Mouse (Mus musculus) gastrocnemius, postnatal 4 days (tissue): ENCODE results near the gene Tmem184a. TPM values are rescaled to one million over a fixed set of nuclear protein-coding genes. Genes with fewer than 3 reads are reported as not detected.
A peak's percentile ranks its signal among the peaks of the same experiment; 100 is the strongest.

Source experiments
- DNase-seq, 2 experiments: peaks; one replicate each; pipeline ENCODE4 v3.0.0; 2021 to 2022; ENCODE audit warnings: low spot score in 2 of 2, mixed read lengths in 2 of 2
- microRNA-seq: library from miRNA; unstranded; fragments of <30 nt; microRNA quantifications from one replicate; pipeline ENCODE4 v1.2.0, GENCODE M21; 2021
- total RNA-seq, 2 experiments: library from RNA; stranded (reverse); gene quantifications; 2 replicates each; pipeline ENCODE4 v1.2.3; 2021

Gene Tmem184a
- total RNA-seq, 2 experiments from 2014 or later, result 0.21 TPM; not detected in 1

DNA sequence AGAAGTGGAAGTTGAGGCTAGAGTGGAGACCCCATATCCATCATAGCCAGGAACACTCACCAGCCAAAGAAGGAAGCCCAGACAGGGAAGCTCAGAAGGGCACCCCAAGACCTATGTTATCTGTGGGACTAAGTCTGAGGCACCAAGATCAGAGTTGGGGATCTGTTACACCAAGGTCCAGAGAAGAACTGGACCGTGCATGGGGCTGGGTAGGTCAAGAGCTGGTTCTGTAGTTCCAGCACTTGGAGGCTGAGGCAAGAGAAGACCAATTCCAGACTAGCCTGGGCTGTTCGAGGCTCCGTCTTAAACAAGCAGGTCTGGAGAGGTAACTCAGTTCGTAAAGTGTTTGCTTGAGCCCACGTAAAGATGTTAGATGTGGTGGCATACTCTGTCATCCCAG, 25.6 kb downstream of the Tmem184a start:
- no peak for DNase-seq

- DNase-seq, result no peak
These were observed 26.2 kb downstream of the Tmem184a start for GRCm38 (mm10) chr5:139793338-139794089.

DNA sequence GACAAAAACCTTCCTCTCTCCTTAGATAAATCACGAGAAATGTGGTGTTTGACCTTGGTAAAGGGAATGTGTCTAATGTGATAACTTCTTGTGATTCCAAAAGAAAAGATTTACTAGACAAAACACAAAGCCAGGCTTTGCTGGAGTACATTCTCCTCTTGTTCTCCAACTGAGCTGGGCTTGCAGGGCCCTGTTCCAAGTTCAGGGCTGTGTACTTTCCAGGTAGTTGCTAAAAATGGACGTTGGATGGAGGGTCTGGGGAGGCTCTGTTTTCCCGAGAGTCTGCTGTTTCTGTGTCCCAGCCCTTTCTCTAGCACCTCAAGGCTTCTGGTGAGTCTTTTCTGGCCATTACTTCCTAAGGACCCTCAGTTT, 26.8 kb downstream of the Tmem184a start:
- DNase-seq, result no peak

GRCm38 (mm10) chr5:139792159-139792775, 27.4 kb downstream of the Tmem184a start:
- DNase-seq, result no peak

DNA sequence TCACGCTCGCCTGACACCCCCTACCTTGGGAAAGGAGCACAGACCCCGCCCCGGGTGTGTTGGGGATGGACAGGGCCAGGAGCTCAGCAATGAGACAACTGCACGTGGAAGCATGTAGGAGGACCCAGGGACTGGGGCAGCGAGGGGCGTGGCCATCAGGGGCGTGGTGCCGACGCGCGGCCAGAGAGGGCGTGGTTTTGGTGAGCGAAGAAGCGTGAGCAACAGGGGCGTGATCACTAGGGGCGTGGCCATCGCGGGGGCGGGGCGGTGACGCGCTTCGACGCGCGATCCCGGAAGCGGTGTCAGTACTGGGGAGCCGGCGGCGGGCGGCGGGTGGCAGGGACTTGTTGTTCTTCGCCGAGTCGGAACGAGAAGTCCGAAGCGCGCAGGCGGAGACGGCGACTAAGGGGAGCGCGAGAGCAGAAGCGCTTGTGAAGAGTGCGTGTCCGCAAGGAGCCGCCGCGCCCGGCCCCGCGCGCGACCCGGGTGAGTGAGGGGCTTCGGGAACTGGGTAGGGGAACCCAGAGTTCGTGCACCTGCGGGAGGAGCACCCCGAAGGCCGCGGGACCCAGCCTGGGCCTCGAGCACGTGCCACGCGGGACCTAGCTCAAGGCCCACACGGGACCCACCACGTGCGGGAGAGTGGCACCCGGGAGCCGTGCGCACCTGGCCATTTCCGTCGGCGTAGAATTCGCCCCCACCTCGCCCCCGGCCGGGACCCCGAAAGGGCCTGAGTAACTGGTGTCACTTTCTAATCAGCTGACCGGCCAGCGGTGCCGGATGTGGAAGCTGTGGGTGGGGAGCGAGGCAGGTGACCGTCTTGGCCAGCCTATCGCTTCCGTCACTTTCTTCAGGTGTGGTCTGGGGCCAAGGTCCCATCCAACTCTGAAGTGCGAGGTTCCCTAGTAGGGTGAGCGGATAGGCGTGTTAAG, 28.2 kb downstream of the Tmem184a start, which contains the start of gene Mafk:
Mafk (plus strand) TSS at position 287 of the 932 bp plus-strand sequence.
- DNase-seq, result peak; percentile 97 to 98

DNA sequence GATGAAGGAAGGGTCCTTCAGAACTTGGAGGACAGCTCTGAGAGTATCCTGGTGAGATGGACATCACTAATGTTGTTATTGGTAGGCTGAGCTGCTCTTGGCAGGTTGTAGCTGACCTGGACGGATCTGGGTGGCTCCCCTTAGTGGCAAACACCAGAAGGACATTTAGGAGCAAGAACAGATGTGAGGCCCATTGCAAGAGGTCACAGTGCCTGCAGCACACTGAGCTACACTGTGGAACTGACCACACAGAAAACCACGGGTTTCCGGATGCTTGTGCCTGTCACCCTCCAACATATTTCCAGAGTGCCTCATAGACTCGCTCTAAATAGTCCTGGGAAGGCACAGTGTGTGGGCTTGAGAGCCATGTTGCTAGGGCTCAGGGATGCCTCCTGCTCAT, 30.3 kb downstream of the Tmem184a start:
- no peak for DNase-seq

DNA sequence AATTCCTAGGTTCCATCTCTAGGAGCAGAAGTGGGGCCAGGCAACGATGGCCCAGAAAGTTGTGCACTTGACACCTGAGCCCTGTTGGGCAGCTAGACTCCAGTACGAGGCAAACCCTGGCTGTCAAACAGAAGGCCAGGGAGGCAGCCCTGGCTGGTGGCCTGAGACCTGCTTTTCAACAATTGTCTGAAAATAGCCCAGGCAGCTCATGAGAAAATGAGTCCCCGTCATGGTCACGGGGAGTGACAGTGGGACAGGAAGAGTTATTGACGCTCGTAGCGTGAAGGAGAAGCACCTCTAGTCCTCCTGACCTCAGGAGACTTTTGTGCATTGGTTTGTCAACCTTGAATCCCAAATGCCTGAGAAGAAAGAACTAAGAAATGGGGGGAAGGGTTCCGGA, 38.3 kb downstream of the Tmem184a start:
- DNase-seq, result no peak

DNA sequence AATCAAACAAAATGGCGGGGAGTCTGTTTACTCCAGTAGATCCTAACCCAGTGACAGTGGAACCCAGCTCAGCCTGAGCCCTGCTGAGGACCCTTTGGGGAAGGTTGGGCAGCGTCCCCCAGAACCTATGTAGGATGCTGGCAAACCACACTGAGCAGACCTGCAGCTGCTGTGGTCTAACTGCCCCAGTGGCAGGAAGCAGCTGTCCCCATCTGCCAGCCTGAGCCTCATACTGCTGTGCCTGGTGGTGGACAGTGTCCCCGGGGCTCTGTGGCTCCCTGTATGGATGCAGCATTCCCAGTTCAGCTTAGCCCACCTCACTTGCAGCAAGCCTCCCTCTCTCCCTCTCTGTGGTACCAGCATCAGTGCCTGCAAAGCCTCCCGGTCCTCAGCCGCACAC, 42.8 kb downstream of the Tmem184a start:
- no peak for DNase-seq

GRCm38 (mm10) chr5:139775216-139775926, 44.3 kb downstream of the Tmem184a start, which contains the start of gene Ints1:
Gene Ints1 (minus strand): TSS chr5:139775674.
- DNase-seq, result peak; percentile 86 to 95

DNA sequence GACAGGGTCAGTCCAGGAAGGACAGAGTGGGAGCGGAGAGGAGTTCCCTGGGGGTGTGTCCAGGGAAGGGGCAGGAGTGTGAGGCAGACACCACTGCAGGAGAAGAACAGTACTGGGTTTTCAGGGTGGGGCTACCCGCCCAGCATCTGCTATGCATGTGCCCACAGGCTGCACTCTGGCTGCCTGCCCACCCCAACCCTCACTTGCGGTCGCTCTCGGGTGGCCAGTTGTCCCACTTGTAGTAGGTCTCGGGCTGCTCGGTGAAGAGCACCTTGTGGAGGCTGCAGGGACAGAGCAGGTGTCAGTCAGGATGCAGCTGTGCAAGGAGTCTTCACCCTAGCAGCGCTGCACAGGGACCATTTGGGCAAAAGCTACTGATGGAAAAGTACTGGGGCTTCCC, 51.5 kb downstream of the Tmem184a start:
- DNase-seq, result no peak

GRCm38 (mm10) chr5:139764296-139764695, 55.4 kb downstream of the Tmem184a start:
- DNase-seq, result peak in 1 of 2 experiments; percentile 8

GRCm38 (mm10) chr5:139758096-139758495, 61.6 kb downstream of the Tmem184a start:
- DNase-seq, result no peak

DNA sequence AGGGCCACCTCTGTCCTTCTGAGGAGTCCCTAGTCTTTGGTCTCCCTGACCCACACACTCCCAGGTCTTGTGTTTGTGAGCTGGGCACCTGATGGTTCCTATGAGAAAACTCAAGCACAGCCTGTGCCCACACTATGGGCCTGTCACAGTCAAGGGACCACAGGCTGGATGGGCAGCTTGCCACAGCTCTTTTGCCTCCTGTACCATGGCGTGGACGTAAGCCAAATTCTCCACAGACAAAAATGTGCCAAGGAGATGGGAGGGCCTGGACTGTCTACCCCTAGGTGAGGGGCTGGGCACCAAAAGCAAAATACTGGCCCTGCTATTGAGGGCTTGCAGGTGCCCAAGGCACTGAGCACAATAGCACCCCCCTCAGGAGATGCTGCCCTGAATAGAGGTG, 63.1 kb downstream of the Tmem184a start:
- DNase-seq, result no peak

GRCm38 (mm10) chr5:139756135-139756534, 63.6 kb downstream of the Tmem184a start:
- DNase-seq, result no peak

GRCm38 (mm10) chr5:139754753-139755152, 65.0 kb downstream of the Tmem184a start:
- peak in 1 of 2 experiments; percentile 54 for DNase-seq

Small RNA genes lying within 50 kb of the gene (microRNA-seq; reads per million reads assigned to microRNA genes)
- not detected for gene Mir7037

Other genes with a start within 250 kb of the Tmem184a start
- 1 to 10 TPM; 5.5 to 6.1 TPM for gene Micall2, start 83.6 kb downstream of the Tmem184a start, total RNA-seq
- gene Ints1, start 44.2 kb downstream of the Tmem184a start, total RNA-seq, result 10 to 100 TPM; 43.6 to 58.4 TPM
- 10 to 100 TPM in 1 of 2 experiments, 1 to 10 TPM in 1; 8.9 to 11.7 TPM for gene Mafk, start 28.4 kb downstream of the Tmem184a start, total RNA-seq
- gene Gm26938, start 6.5 kb upstream of the Tmem184a start, total RNA-seq, result not detected
- 10 to 100 TPM; 14.6 to 18.5 TPM for gene Psmg3, start 7.0 kb upstream of the Tmem184a start, total RNA-seq
- under 1 TPM; 0.66 to 0.88 TPM for gene Elfn1, start 88.0 kb upstream of the Tmem184a start, total RNA-seq